In the genomic region with DNA sequence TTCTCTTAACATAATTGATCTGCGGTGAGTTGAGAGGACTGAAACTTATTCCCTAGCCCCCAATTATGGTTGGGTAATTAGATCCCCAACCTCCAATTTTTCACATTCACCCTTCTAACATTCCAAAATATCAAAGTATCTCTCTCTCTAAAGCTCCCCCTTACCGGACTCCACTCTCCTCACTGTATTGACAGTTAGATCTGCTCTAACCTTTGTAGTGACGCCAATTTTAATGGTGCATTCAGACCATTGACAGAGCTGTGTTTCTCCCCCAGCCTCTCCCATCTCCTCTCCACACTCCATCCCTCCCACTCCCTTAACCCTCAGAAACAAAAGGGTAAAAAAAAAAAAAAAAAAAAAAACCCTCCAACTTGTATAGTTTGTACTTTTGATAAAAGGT, we compare ENCODE assay signal across 19 mouse cellular contexts.
A peak's percentile ranks its signal among the peaks of the same experiment; 100 is the strongest.
DNase-seq lines count a peak whose midpoint lies in the region; ATAC-seq lines count a peak whose summit lies in the region.
"Had no signal": no experiment of that assay in that cellular context is flagged by ENCODE, and none has a peak within 500 bp of the region (broad histone marks: within the 10 kb centered on the region; RNA-seq: fewer than 3 reads in every experiment).

No protein-coding gene starts in this region.

- H3K27ac ChIP-seq in embryonic facial prominence, embryonic 11.5 days (replicated peaks; ENCODE audit: low read depth, low read length), result no peak overlapping the region
- no peak overlapping the region for H3K27ac ChIP-seq in embryonic facial prominence, embryonic 10.5 days (replicated peaks)
- peak overlapping the region; percentile 75; the same call in 1 of the 2 replicates for H3K27ac ChIP-seq in midbrain, embryonic 12.5 days (replicated peaks)
- no peak overlapping the region for H3K27ac ChIP-seq in midbrain, embryonic 10.5 days (replicated peaks)
- no peak overlapping the region for H3K27ac ChIP-seq in forebrain, embryonic 11.5 days (ENCODE audit: low read depth, low read length)
- peak overlapping the region; percentile 76 for H3K27ac ChIP-seq in midbrain, embryonic 14.5 days (replicated peaks; ENCODE audit: low read depth, low read length)
- H3K27ac ChIP-seq: embryonic facial prominence, embryonic 12.5 days; kidney, postnatal 0 days; macrophage had no signal

- no peaks in the 10 kb centered on the region for H3K9me3 ChIP-seq in embryonic facial prominence, embryonic 11.5 days (replicated peaks; ENCODE audit: control insufficient read depth, low read length)
- no peaks in the 10 kb centered on the region for H3K9me3 ChIP-seq in embryonic facial prominence, embryonic 10.5 days
- H3K9me3 ChIP-seq in midbrain, embryonic 12.5 days, result no peaks in the 10 kb centered on the region
- no peaks in the 10 kb centered on the region for H3K9me3 ChIP-seq in midbrain, embryonic 10.5 days (replicated peaks)
- H3K9me3 ChIP-seq in forebrain, embryonic 11.5 days (ENCODE audit: control insufficient read depth, low read length), result no peaks in the 10 kb centered on the region
- H3K9me3 ChIP-seq in midbrain, embryonic 14.5 days (ENCODE audit: control insufficient read depth, low read length), result no peaks in the 10 kb centered on the region
- H3K9me3 ChIP-seq: embryonic facial prominence, embryonic 12.5 days had no signal

- DNase-seq in embryonic facial prominence, embryonic 11.5 days (ENCODE audit: low spot score), result peak; percentile 17
- no peak for DNase-seq in embryonic facial prominence, embryonic 10.5 days (ENCODE audit: low spot score)
- no peak for DNase-seq in midbrain, embryonic 10.5 days (ENCODE audit: low spot score)
- DNase-seq in forebrain, embryonic 11.5 days (ENCODE audit: low spot score), result no peak
- DNase-seq in midbrain, embryonic 14.5 days, result peak; percentile 70
- no peak for DNase-seq in urinary bladder, postnatal 4 days (ENCODE audit: low spot score in 2 of 2)
- DNase-seq in layer of hippocampus, adult 8-10 months (ENCODE audit: low spot score in 2 of 2), result no peak
- DNase-seq: adrenal gland, postnatal 14 days; cerebellum, adult 8-10 months; heart, postnatal 4 days; kidney, adult 18-20 months; left cerebral cortex, postnatal 4 days; right cerebral cortex, postnatal 25 days; spleen, adult 18-20 months had no signal

- 11% methylated on average over 3 of the region's 3 CpGs for WGBS in embryonic facial prominence, embryonic 11.5 days
- WGBS in embryonic facial prominence, embryonic 10.5 days, result 19% methylated on average over 3 of the region's 3 CpGs
- 35% methylated on average over 3 of the region's 3 CpGs for WGBS in midbrain, embryonic 12.5 days
- WGBS in midbrain, embryonic 10.5 days, result 43% methylated on average over 3 of the region's 3 CpGs
- WGBS in forebrain, embryonic 11.5 days, result 12% methylated on average over 3 of the region's 3 CpGs
- WGBS in midbrain, embryonic 14.5 days, result 24% methylated on average over 3 of the region's 3 CpGs

- H3K4me2 ChIP-seq in embryonic facial prominence, embryonic 11.5 days (ENCODE audit: low read depth, low read length), result no peak overlapping the region
- H3K4me2 ChIP-seq in midbrain, embryonic 12.5 days (replicated peaks), result 0 out of 2 replicates have a peak overlapping the region, but pooled peaks have one; percentile 29
- H3K4me2 ChIP-seq in forebrain, embryonic 11.5 days (ENCODE audit: low read depth, low read length, severe bottlenecking), result no peak overlapping the region
- peak overlapping the region; percentile 35 for H3K4me2 ChIP-seq in midbrain, embryonic 14.5 days (ENCODE audit: low read length)
- H3K4me2 ChIP-seq: embryonic facial prominence, embryonic 12.5 days had no signal

- peaks cover 2% of the 10 kb centered on the region; the same call in 1 of the 2 replicates for H3K4me1 ChIP-seq in embryonic facial prominence, embryonic 11.5 days (ENCODE audit: control insufficient read depth, insufficient read depth, low read length)
- H3K4me1 ChIP-seq in embryonic facial prominence, embryonic 10.5 days, result peaks cover 39% of the 10 kb centered on the region
- H3K4me1 ChIP-seq in midbrain, embryonic 12.5 days, result peaks cover 26% of the 10 kb centered on the region
- peaks cover 31% of the 10 kb centered on the region for H3K4me1 ChIP-seq in midbrain, embryonic 10.5 days
- H3K4me1 ChIP-seq in forebrain, embryonic 11.5 days (replicated peaks; ENCODE audit: control insufficient read depth, insufficient read depth, low read length), result peaks cover 4% of the 10 kb centered on the region; the same call in 1 of the 2 replicates
- H3K4me1 ChIP-seq in midbrain, embryonic 14.5 days (ENCODE audit: control insufficient read depth, insufficient read depth, low read length), result 0 out of 2 replicates have a peak, but pooled peaks cover 12% of the 10 kb centered on the region

- no peaks in the 10 kb centered on the region for H3K36me3 ChIP-seq in embryonic facial prominence, embryonic 11.5 days (replicated peaks; ENCODE audit: control insufficient read depth, insufficient read depth, low read depth, low read length)
- H3K36me3 ChIP-seq in embryonic facial prominence, embryonic 10.5 days (replicated peaks), result no peaks in the 10 kb centered on the region
- no peaks in the 10 kb centered on the region for H3K36me3 ChIP-seq in midbrain, embryonic 12.5 days
- H3K36me3 ChIP-seq in midbrain, embryonic 10.5 days, result no peaks in the 10 kb centered on the region
- no peaks in the 10 kb centered on the region for H3K36me3 ChIP-seq in forebrain, embryonic 11.5 days (ENCODE audit: control insufficient read depth, insufficient read depth, low read length)
- H3K36me3 ChIP-seq in midbrain, embryonic 14.5 days (ENCODE audit: control insufficient read depth, insufficient read depth, low read length), result no peaks in the 10 kb centered on the region
- H3K36me3 ChIP-seq: embryonic facial prominence, embryonic 12.5 days had no signal

- ATAC-seq in embryonic facial prominence, embryonic 11.5 days (replicated peaks; ENCODE audit: insufficient number of reproducible peaks, low FRiP score, low TSS enrichment, low read depth), result no peak
- ATAC-seq in midbrain, embryonic 12.5 days (ENCODE audit: low FRiP score, low read depth), result peak; percentile 50
- peak; percentile 51 for ATAC-seq in forebrain, embryonic 11.5 days (replicated peaks; ENCODE audit: low FRiP score)
- peak; percentile 62; the same call in 1 of the 2 replicates for ATAC-seq in midbrain, embryonic 14.5 days (ENCODE audit: low FRiP score, low TSS enrichment)
- ATAC-seq: inflammation-experienced regulatory T-cells, adult 6 months had no signal

- H3K27me3 ChIP-seq in embryonic facial prominence, embryonic 11.5 days (ENCODE audit: control insufficient read depth, insufficient read depth, low read length), result peaks cover 7% of the 10 kb centered on the region; the same call in 1 of the 2 replicates
- peaks cover 44% of the 10 kb centered on the region for H3K27me3 ChIP-seq in embryonic facial prominence, embryonic 10.5 days (replicated peaks; ENCODE audit: low read depth, poor library complexity, severe bottlenecking)
- H3K27me3 ChIP-seq in midbrain, embryonic 12.5 days, result peaks cover 7% of the 10 kb centered on the region; the same call in 1 of the 2 replicates
- H3K27me3 ChIP-seq in midbrain, embryonic 10.5 days (ENCODE audit: low read depth, poor library complexity, severe bottlenecking), result peaks cover 11% of the 10 kb centered on the region
- H3K27me3 ChIP-seq in forebrain, embryonic 11.5 days (ENCODE audit: control insufficient read depth, insufficient read depth, low read length), result no peaks in the 10 kb centered on the region
- H3K27me3 ChIP-seq in midbrain, embryonic 14.5 days (ENCODE audit: control insufficient read depth, insufficient read depth, low read length), result no peaks in the 10 kb centered on the region

- no peak overlapping the region for H3K9ac ChIP-seq in embryonic facial prominence, embryonic 11.5 days (replicated peaks; ENCODE audit: low read length)
- H3K9ac ChIP-seq in midbrain, embryonic 12.5 days (replicated peaks), result no peak overlapping the region
- H3K9ac ChIP-seq in forebrain, embryonic 11.5 days (ENCODE audit: low read length), result no peak overlapping the region
- no peak overlapping the region; the same call in 1 of the 2 replicates for H3K9ac ChIP-seq in midbrain, embryonic 14.5 days (replicated peaks; ENCODE audit: low read length)
- H3K9ac ChIP-seq: embryonic facial prominence, embryonic 12.5 days had no signal

- H3K4me3 ChIP-seq in embryonic facial prominence, embryonic 11.5 days (ENCODE audit: low read depth, low read length), result no peak overlapping the region
- no peak overlapping the region for H3K4me3 ChIP-seq in embryonic facial prominence, embryonic 10.5 days
- no peak overlapping the region for H3K4me3 ChIP-seq in midbrain, embryonic 12.5 days
- no peak overlapping the region for H3K4me3 ChIP-seq in midbrain, embryonic 10.5 days
- no peak overlapping the region for H3K4me3 ChIP-seq in forebrain, embryonic 11.5 days (ENCODE audit: low read depth, low read length)
- peak overlapping the region; percentile 43; the same call in 1 of the 2 replicates for H3K4me3 ChIP-seq in midbrain, embryonic 14.5 days (replicated peaks; ENCODE audit: low read depth, low read length)
- H3K4me3 ChIP-seq: embryonic facial prominence, embryonic 12.5 days had no signal

Comparison
In these comparisons a context has a peak if more than half of its experiments do, and no peak if none do; other contexts are left out.
1. DNase-seq: peak in embryonic facial prominence, embryonic 11.5 days (single experiment) and midbrain, embryonic 14.5 days (single experiment); none in embryonic facial prominence, embryonic 10.5 days (single experiment), midbrain, embryonic 10.5 days (single experiment), forebrain, embryonic 11.5 days (single experiment), urinary bladder, postnatal 4 days (0 of 2) and layer of hippocampus, adult 8-10 months (0 of 2).
2. H3K27ac ChIP-seq: peak in midbrain, embryonic 12.5 days (single experiment) and midbrain, embryonic 14.5 days (single experiment); none in embryonic facial prominence, embryonic 11.5 days (single experiment), embryonic facial prominence, embryonic 10.5 days (single experiment), midbrain, embryonic 10.5 days (single experiment) and forebrain, embryonic 11.5 days (single experiment).
3. H3K4me2 ChIP-seq: peak in midbrain, embryonic 12.5 days (single experiment) and midbrain, embryonic 14.5 days (single experiment); none in embryonic facial prominence, embryonic 11.5 days (single experiment) and forebrain, embryonic 11.5 days (single experiment).